13 mouse cellular contexts compared by ENCODE assay signal in genomic region chr14:60058867-60059266, GRCm38 (mm10).
"Had no signal": no experiment of that assay in that cellular context is flagged by ENCODE, and none has a peak within 500 bp of the region (broad histone marks: within the 10 kb centered on the region; RNA-seq: fewer than 3 reads in every experiment).

No protein-coding gene starts in this region.

- H3K27me3 ChIP-seq: midbrain, embryonic 12.5 days; midbrain, embryonic 15.5 days; neural tube, embryonic 12.5 days had no signal

- H3K36me3 ChIP-seq: midbrain, embryonic 10.5 days; midbrain, embryonic 12.5 days; midbrain, embryonic 15.5 days; neural tube, embryonic 12.5 days had no signal

- ATAC-seq: midbrain, embryonic 15.5 days had no signal

- H3K9ac ChIP-seq: liver, embryonic 14.5 days; lung, embryonic 14.5 days; midbrain, embryonic 12.5 days; midbrain, embryonic 15.5 days; neural tube, embryonic 12.5 days had no signal

- H3K4me2 ChIP-seq: lung, embryonic 14.5 days; midbrain, embryonic 12.5 days; midbrain, embryonic 15.5 days; neural tube, embryonic 12.5 days had no signal

- H3K4me1 ChIP-seq: midbrain, embryonic 10.5 days; midbrain, embryonic 12.5 days; midbrain, embryonic 15.5 days; neural tube, embryonic 12.5 days had no signal

- H3K27ac ChIP-seq: liver, embryonic 14.5 days; midbrain, embryonic 10.5 days; midbrain, embryonic 12.5 days; midbrain, embryonic 15.5 days; neural tube, embryonic 12.5 days had no signal

- H3K4me3 ChIP-seq: midbrain, embryonic 10.5 days; midbrain, embryonic 12.5 days; midbrain, embryonic 15.5 days; neural tube, embryonic 12.5 days had no signal

- H3K9me3 ChIP-seq: midbrain, embryonic 10.5 days; midbrain, embryonic 12.5 days; midbrain, embryonic 15.5 days; neural tube, embryonic 12.5 days had no signal

- DNase-seq: lung, adult 18-20 months; lung, embryonic 14.5 days; lung, postnatal 10 days; lung, postnatal 4 days; right cerebral cortex, postnatal 14 days; thymus, adult 18-20 months; thymus, postnatal 14 days; thymus, postnatal 36 days had no signal
